Mouse (Mus musculus): Measurements from ENCODE around the gene Ppp1r1c.

Gene Ppp1r1c

GRCm38 (mm10) chr2:79707575-79707974, at the start of gene Ppp1r1c:
Gene Ppp1r1c (plus strand): TSS chr2:79707780.
- no peak for DNase-seq

DNA sequence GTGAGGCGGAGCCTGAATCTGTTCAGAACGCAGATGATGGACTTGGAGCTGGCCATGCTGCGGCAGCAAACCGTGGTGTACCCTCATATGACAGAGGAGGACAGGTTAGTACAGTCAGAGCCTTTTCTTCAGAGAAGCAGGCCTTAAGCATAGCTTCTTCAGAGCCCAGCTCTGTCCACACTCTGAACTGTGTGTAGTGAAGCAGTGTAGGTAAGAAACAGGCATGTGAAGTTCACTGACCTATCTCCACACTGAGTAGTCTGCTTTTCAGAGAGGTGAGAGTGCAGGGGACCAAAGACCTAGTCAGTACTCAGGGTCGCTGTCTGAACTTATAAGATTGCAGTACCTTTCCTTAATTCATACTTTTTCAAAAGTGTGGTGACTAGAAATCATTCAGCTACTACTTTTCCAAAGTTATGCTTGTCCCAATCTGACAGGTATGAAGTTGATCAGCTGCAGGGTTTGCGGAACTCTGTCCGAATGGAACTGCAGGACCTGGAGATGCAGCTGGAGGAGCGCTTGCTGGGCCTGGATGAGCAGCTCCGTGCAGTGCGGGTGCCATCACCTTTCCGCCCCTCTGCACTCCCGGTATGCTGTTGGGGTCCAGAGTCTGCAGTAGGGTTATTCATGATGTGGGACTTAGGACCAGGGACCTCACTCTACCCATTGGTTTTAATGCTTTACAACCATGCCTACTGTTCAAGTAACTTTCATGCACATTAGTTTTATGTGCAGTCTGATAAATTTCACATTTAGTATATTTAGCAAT, 47.0 kb upstream of the Ppp1r1c start:
- DNase-seq = no peak

GRCm38 (mm10) chr2:79661486-79662104, 46.0 kb upstream of the Ppp1r1c start:
- no peak for DNase-seq

- DNase-seq = no peak
Measured at GRCm38 (mm10) chr2:79664532-79665286, 42.9 kb upstream of the Ppp1r1c start.

GRCm38 (mm10) chr2:79665492-79665891, 42.1 kb upstream of the Ppp1r1c start:
- no peak for DNase-seq

DNA sequence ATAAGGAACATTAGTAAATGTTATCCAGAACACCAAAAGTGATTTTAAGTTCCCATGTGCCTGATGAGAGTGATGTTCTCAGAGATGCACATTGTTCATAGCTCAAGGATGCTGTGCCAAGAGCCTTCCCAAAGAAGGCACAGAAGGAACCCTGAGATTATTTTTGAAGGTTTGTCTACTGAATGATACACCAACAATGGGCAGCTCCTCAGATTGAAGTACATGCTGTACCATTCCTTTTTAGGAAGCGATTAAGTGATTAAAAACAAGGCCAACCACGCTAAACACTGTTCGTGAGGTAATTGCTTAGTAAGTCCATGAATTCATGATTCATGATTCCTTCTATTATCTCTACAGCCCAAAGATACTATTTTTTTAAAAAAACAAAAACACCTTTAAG, 32.3 kb upstream of the Ppp1r1c start:
- DNase-seq = no peak

- DNase-seq = no peak
Measured at GRCm38 (mm10) chr2:79677663-79678257, 29.8 kb upstream of the Ppp1r1c start.

GRCm38 (mm10) chr2:79681672-79682071, 25.9 kb upstream of the Ppp1r1c start:
- DNase-seq = no peak

DNA sequence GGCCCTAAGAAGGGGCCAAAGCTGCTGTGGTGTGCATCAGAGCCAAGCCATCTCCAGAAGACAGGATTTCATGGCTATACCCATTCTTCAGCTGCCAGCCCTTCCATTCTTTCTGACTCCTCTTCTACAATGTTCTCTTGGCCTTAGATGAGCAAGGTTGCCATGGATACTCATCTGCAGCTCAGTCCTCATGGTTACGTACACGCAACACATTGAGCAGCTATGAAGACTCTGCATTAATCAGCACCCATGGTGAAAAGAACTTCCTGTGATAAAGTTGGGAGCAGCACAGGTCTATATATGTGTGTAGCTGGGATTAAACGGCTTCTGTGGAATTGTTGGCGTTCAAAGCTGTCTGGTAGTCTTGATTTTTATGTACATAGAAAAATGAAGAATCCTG, 24.3 kb upstream of the Ppp1r1c start:
- DNase-seq = no peak

GRCm38 (mm10) chr2:79690838-79691237, 16.7 kb upstream of the Ppp1r1c start:
- DNase-seq = no peak

DNA sequence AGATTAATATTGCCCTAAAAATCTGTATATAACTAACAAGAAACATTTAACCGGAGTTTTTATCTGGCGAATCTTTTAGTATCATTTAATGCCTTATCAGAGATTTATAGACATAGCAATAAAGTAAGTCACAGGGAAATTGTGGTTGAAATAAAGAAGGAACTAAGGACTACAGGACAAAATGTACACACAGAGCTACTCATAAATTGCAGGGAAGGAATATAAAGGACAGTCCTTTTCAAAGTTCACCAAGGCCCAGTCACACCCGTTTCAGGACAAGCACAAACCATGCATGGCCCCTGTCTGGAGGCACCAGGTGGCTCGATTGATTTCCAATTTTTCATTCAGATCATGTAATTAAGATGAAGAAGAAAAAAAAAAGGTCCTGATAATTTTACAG, 12.4 kb upstream of the Ppp1r1c start:
- no peak for DNase-seq

GRCm38 (mm10) chr2:79695939-79696338, 11.6 kb upstream of the Ppp1r1c start:
- DNase-seq = no peak

DNA sequence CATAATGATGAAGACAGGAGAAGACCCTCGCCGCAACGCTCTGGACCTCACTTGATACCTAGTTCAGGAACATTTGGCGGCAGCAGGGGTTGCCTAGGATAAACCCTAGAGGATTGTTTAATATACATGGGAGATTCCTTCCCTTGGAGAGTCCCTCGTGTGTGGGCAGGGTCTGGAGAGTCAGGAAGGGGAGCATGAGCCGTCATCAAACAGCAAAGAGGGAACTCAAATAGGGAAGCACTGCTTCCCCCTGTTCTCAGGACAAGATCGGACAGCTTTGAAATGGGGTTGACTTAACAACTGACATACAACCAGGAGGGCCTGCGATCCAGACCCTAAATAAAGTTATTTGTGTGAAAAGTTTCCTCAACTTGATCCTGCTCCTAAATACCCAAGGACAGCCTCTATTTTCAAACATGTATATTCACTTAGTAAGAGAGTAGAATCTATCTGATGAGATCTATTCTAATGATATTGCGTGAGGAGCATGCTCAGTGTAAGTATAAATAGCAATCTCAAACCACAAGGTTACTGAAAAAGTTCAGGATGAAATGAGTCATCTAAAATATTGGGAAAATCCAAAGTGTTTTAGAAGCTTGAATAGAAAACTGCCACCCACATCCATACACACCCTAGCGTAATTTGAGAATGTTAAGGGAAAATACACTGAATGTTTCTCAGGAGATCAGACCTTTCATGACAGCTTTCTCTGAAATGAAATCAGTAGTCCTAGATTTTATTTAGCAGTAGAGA, 10.9 kb upstream of the Ppp1r1c start:
- no peak for DNase-seq

- DNase-seq = no peak
Measured at GRCm38 (mm10) chr2:79698166-79698565, 9.4 kb upstream of the Ppp1r1c start.

- no peak for DNase-seq
Measured at GRCm38 (mm10) chr2:79704773-79705172, 2.8 kb upstream of the Ppp1r1c start.

DNA sequence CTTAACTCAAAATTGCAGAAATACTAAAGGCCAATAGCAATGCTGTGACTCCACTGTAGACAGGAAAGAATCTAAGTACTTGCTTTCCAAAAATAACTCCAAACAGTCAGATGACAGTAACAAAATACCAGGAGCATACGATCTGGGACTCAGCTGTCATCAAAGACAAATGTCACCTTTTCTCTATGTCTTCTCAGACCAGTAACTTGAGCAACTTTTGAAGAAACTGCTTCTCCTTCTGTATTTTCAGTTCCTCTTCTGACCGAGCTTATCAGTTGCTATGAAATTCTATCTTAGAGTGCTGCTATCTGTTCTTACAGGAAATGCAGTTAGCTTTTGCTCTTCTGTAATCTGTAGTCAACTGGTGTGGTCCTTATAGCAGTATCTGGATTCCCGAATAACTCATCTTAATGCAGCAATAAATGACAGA, 6.1 kb downstream of the Ppp1r1c start:
- DNase-seq = no peak

GRCm38 (mm10) chr2:79714745-79715144, 7.2 kb downstream of the Ppp1r1c start:
- no peak for DNase-seq

GRCm38 (mm10) chr2:79715925-79716324, 8.3 kb downstream of the Ppp1r1c start:
- DNase-seq = no peak

GRCm38 (mm10) chr2:79717846-79718245, 10.3 kb downstream of the Ppp1r1c start:
- DNase-seq = no peak

- no peak for DNase-seq
Measured at GRCm38 (mm10) chr2:79722415-79722814, 14.8 kb downstream of the Ppp1r1c start.

- no peak for DNase-seq
Measured at GRCm38 (mm10) chr2:79738958-79739357, 31.4 kb downstream of the Ppp1r1c start.

DNA sequence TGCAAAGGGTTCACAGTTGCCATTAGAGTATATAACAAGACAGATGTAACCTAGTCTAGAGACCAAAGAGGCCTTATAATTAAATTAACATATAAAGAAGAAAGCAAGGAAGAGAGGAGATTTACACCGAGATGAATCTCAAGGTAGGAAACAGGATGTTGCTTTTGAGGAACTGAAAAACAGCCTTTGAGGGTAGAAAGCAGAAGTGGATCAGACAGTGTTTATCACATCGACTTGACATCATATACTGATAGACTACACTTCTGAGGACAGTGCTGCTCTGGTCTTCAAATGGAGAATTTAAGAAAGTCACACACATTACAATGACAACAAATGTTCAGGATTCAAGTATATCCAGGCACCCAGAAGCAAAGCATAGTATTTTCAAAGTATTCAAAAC, 34.4 kb downstream of the Ppp1r1c start:
- no peak for DNase-seq

GRCm38 (mm10) chr2:79744164-79744563, 36.6 kb downstream of the Ppp1r1c start:
- no peak for DNase-seq
